Comparison of ENCODE assay signal across 9 mouse cellular contexts in the genomic region with DNA sequence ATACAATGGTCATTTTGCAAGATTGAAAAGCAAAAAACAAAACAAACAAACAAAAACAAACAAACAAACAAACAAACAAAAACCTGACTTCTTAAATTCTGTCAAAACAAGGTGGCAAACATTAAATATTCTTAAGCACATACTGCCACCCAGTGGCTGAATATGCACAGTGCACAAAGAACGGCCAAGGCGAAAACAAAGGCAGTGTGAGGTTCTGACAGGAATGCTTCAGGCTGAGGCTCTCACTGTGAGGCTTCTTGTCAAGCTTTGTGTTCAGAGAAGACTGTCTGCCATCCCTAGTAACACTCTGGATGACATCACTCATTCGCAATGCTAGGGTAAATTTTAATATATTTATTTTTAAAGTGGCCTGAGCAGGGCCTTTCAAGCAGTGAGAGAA. TPM values are rescaled to one million over a fixed set of nuclear protein-coding genes. Genes with fewer than 3 reads are reported as not detected.
DNase-seq lines count a peak whose midpoint lies in the region; ATAC-seq and TF ChIP-seq lines count a peak whose summit lies in the region.
"Had no signal": no experiment of that assay in that cellular context is flagged by ENCODE, and none has a peak within 500 bp of the region (broad histone marks: within the 10 kb centered on the region; RNA-seq: fewer than 3 reads in every experiment).

No protein-coding gene starts in this region.

- H3K36me3 ChIP-seq in kidney, postnatal 0 days (ENCODE audit: insufficient read depth, low read length): no peaks in the 10 kb centered on the region
- no peaks in the 10 kb centered on the region for H3K36me3 ChIP-seq in liver, postnatal 0 days (replicated peaks; ENCODE audit: insufficient read depth, low read length)
- H3K36me3 ChIP-seq: limb, embryonic 12.5 days had no signal

- TF ChIP-seq EP300 in liver, postnatal 0 days (IDR thresholded peaks at IDR 0.05; ENCODE audit: low read depth): no peak

- no peak overlapping the region for H3K4me2 ChIP-seq in kidney, postnatal 0 days (ENCODE audit: low read length)
- no peak overlapping the region for H3K4me2 ChIP-seq in liver, postnatal 0 days (ENCODE audit: low read depth, low read length)
- H3K4me2 ChIP-seq: limb, embryonic 12.5 days had no signal

- H3K27ac ChIP-seq in gastrocnemius, adult 2 months: no peak overlapping the region
- no peak overlapping the region for H3K27ac ChIP-seq in kidney, postnatal 0 days
- H3K27ac ChIP-seq in liver, postnatal 0 days (ENCODE audit: low read depth): no peak overlapping the region
- H3K27ac ChIP-seq: limb, embryonic 12.5 days had no signal

- H3K4me1 ChIP-seq in kidney, postnatal 0 days (replicated peaks; ENCODE audit: insufficient read depth, low read length): no peaks in the 10 kb centered on the region
- H3K4me1 ChIP-seq in liver, postnatal 0 days (ENCODE audit: insufficient read depth): no peaks in the 10 kb centered on the region
- H3K4me1 ChIP-seq: limb, embryonic 12.5 days had no signal

- DNase-seq in CD8-positive naive resting alpha-beta T cell, adult 2 months (ENCODE audit: low read depth in 2 of 2, low spot score in 2 of 2): peak; percentile 8 to 35
- peak; percentile 67 for DNase-seq in ZHBTc4 (ENCODE audit: low read depth, low spot score)
- peak; percentile 86 for DNase-seq in cerebellum, postnatal 14 days
- peak; percentile 51 for DNase-seq in gastrocnemius, adult 2 months
- peak; percentile 75 for DNase-seq in kidney, postnatal 0 days (ENCODE audit: low spot score)
- DNase-seq in liver, postnatal 0 days: peak; percentile 66
- DNase-seq in thymus, postnatal 25 days: peak; percentile 59

- intact Hi-C loops in gastrocnemius, adult 2 months (cut with DNase I): loop anchor here (1.0 to 5.0 kb wide), 3 partner anchors 135 to 890 kb away; no protein-coding TSS in a partner anchor

- no peaks in the 10 kb centered on the region for H3K27me3 ChIP-seq in kidney, postnatal 0 days (ENCODE audit: insufficient read depth, low read length)
- H3K27me3 ChIP-seq in liver, postnatal 0 days (ENCODE audit: insufficient read depth, low read length): no peaks in the 10 kb centered on the region
- H3K27me3 ChIP-seq: limb, embryonic 12.5 days had no signal

- peak; percentile 98 for TF ChIP-seq CTCF in gastrocnemius, adult 2 months (IDR thresholded peaks at IDR 0.05)
- TF ChIP-seq CTCF in kidney, postnatal 0 days (IDR thresholded peaks at IDR 0.05; ENCODE audit: low read depth): peak; percentile 95
- peak; percentile 87 for TF ChIP-seq CTCF in liver, postnatal 0 days (IDR thresholded peaks at IDR 0.05; ENCODE audit: low read depth)

- ATAC-seq in kidney, postnatal 0 days (replicated peaks; ENCODE audit: low FRiP score, low read depth): no peak
- no peak for ATAC-seq in liver, postnatal 0 days
- peak; percentile 53; the same call in 1 of the 2 replicates for ATAC-seq in neutrophil, adult 5-6 weeks (ENCODE audit: extremely low read depth, insufficient number of reproducible peaks, low FRiP score, poor library complexity, severe bottlenecking)

- H3K9me3 ChIP-seq in kidney, postnatal 0 days (replicated peaks; ENCODE audit: low read length): no peaks in the 10 kb centered on the region
- no peaks in the 10 kb centered on the region for H3K9me3 ChIP-seq in liver, postnatal 0 days (ENCODE audit: low read length)
- H3K9me3 ChIP-seq: limb, embryonic 12.5 days had no signal

- WGBS in kidney, postnatal 0 days: 8% methylated on average over 3 of the region's 3 CpGs
- WGBS in liver, postnatal 0 days (ENCODE audit: insufficient replicate concordance): 10% methylated on average over 3 of the region's 3 CpGs

- no peak overlapping the region for H3K4me3 ChIP-seq in gastrocnemius, adult 2 months
- no peak overlapping the region for H3K4me3 ChIP-seq in kidney, postnatal 0 days (replicated peaks; ENCODE audit: low read depth, low read length)
- no peak overlapping the region for H3K4me3 ChIP-seq in liver, postnatal 0 days (ENCODE audit: low read depth, low read length)
- H3K4me3 ChIP-seq: limb, embryonic 12.5 days had no signal

- no peak overlapping the region for H3K9ac ChIP-seq in kidney, postnatal 0 days (ENCODE audit: low read depth, low read length)
- H3K9ac ChIP-seq in liver, postnatal 0 days (replicated peaks): no peak overlapping the region
- H3K9ac ChIP-seq: limb, embryonic 12.5 days had no signal

RNA-seq across cellular contexts. Expression of a gene that starts 24.8 kb away (rescaled TPM):
- total RNA-seq in gastrocnemius, adult 2 months (2021): 1 to 10 TPM; 1.1 to 2.4 TPM
- 2.3 and 2.6 TPM in 2 replicates for polyA plus RNA-seq in kidney, postnatal 0 days (2015; fragmentation: Nextera tagmentation; extraction: Ambion mirVana)
- polyA plus RNA-seq in liver, postnatal 0 days (2015; fragmentation: Nextera tagmentation; extraction: Ambion mirVana): 5.4 and 7.0 TPM in 2 replicates
- 0.70 and 3.2 TPM in 2 replicates for total RNA-seq in neutrophil, adult 5-6 weeks (2017)

RNA-seq across cellular contexts. Expression of a gene that starts 24.9 kb away (rescaled TPM):
- under 1 TPM; 0.66 to 0.75 TPM for total RNA-seq in gastrocnemius, adult 2 months (2021)
- polyA plus RNA-seq in kidney, postnatal 0 days (2015; fragmentation: Nextera tagmentation; extraction: Ambion mirVana): 5.5 and 5.8 TPM in 2 replicates
- 6.8 and 7.1 TPM in 2 replicates for polyA plus RNA-seq in liver, postnatal 0 days (2015; fragmentation: Nextera tagmentation; extraction: Ambion mirVana)
- 4.5 and 4.9 TPM in 2 replicates for total RNA-seq in neutrophil, adult 5-6 weeks (2017)

Comparison
In these comparisons a context has a peak if more than half of its experiments do, and no peak if none do; other contexts are left out.
1. DNase-seq: peak in every context shown above with its lines; median percentile 86 in cerebellum, postnatal 14 days; 75 in kidney, postnatal 0 days; 67 in ZHBTc4; 66 in liver, postnatal 0 days; 59 in thymus, postnatal 25 days; 51 in gastrocnemius, adult 2 months; 22 in CD8-positive naive resting alpha-beta T cell, adult 2 months.